Mouse (Mus musculus) kidney, embryonic 14.5 days (tissue): ENCODE data around the gene Gm27029. TPM values are rescaled to one million over a fixed set of nuclear protein-coding genes. Genes with fewer than 3 reads are reported as not detected.

Experiments
- microRNA-seq: library from miRNA; unstranded; fragments of <30 nt; microRNA quantifications from one replicate; pipeline ENCODE4, GENCODE M21; 2016
- polyA plus RNA-seq: library from polyadenylated mRNA; unstranded; fragments of >200 nt; fragmentation: Nextera tagmentation; extraction: Ambion mirVana; gene quantifications from 2 replicates; pipeline ENCODE4 v1.2.1, GENCODE M21; 2014

Gene Gm27029
- polyA plus RNA-seq, 1 experiment from 2014 or later: 11.5 TPM

Small RNA genes lying within 50 kb of the gene (microRNA-seq; reads per million reads assigned to microRNA genes)
- gene Mir6929: 0.63 reads per million

Other genes with a start within 250 kb of the Gm27029 start
- 0.24 and 0.51 TPM in 2 replicates for gene Ccr10, start 249.4 kb downstream of the Gm27029 start, polyA plus RNA-seq
- gene Ezh1, start 198.3 kb downstream of the Gm27029 start, polyA plus RNA-seq: 18.2 and 27.4 TPM in 2 replicates
- 248 and 275 TPM in 2 replicates for gene Ramp2, start 178.8 kb downstream of the Gm27029 start, polyA plus RNA-seq
- 154 and 160 TPM in 2 replicates for gene Vps25, start 171.1 kb downstream of the Gm27029 start, polyA plus RNA-seq
- 18.9 and 28.1 TPM in 2 replicates for gene Wnk4, start 164.2 kb downstream of the Gm27029 start, polyA plus RNA-seq
- 1.2 and 1.7 TPM in 2 replicates for gene Cntd1, start 145.8 kb downstream of the Gm27029 start, polyA plus RNA-seq
- 204 and 207 TPM in 2 replicates for gene Coa3, start 145.7 kb downstream of the Gm27029 start, polyA plus RNA-seq
- gene Becn1, start 122.5 kb downstream of the Gm27029 start, polyA plus RNA-seq: 112 and 164 TPM in 2 replicates
- 113 and 130 TPM in 2 replicates for gene Psme3, start 108.6 kb downstream of the Gm27029 start, polyA plus RNA-seq
- 1.9 TPM in 2 replicates for gene Aoc2, start 99.7 kb downstream of the Gm27029 start, polyA plus RNA-seq
- 0.23 and 0.37 TPM in 2 replicates for gene Aoc3, start 94.2 kb downstream of the Gm27029 start, polyA plus RNA-seq
- gene G6pc, start 57.2 kb downstream of the Gm27029 start, polyA plus RNA-seq: 0.08 TPM in 1 of 2 replicates, not detected in the other
- 85.2 and 99.0 TPM in 2 replicates for gene Aarsd1, start 7.2 kb downstream of the Gm27029 start, polyA plus RNA-seq
- gene Rundc1, start 289 bp upstream of the Gm27029 start, polyA plus RNA-seq: 8.2 and 16.1 TPM in 2 replicates
- 8.9 and 10.3 TPM in 2 replicates for gene Ptges3l, start 537 bp upstream of the Gm27029 start, polyA plus RNA-seq
- 430 and 578 TPM in 2 replicates for gene Rpl27, start 17.5 kb upstream of the Gm27029 start, polyA plus RNA-seq
- 9.6 and 10.4 TPM in 2 replicates for gene Ifi35, start 23.6 kb upstream of the Gm27029 start, polyA plus RNA-seq
- 7.0 and 10.8 TPM in 2 replicates for gene Rnd2, start 40.2 kb upstream of the Gm27029 start, polyA plus RNA-seq
- 25.0 and 28.4 TPM in 2 replicates for gene Vat1, start 41.4 kb upstream of the Gm27029 start, polyA plus RNA-seq
- gene Brca1, start 127.2 kb upstream of the Gm27029 start, polyA plus RNA-seq: 8.7 and 22.0 TPM in 2 replicates
- 30.8 and 63.9 TPM in 2 replicates for gene Nbr1, start 127.4 kb upstream of the Gm27029 start, polyA plus RNA-seq
- gene Tmem106a, start 157.4 kb upstream of the Gm27029 start, polyA plus RNA-seq: 3.8 and 4.8 TPM in 2 replicates
- gene Gm11634, start 174.5 kb upstream of the Gm27029 start, polyA plus RNA-seq: not detected in 2 replicates
- gene Rdm1, start 202.4 kb upstream of the Gm27029 start, polyA plus RNA-seq: 31.6 and 35.8 TPM in 2 replicates
- 2.4 and 2.8 TPM in 2 replicates for gene Arl4d, start 240.7 kb upstream of the Gm27029 start, polyA plus RNA-seq